Mouse (Mus musculus): ENCODE measurements around the gene Snx14.
"Not testable (repeated sequence)": the region's sequence is repeated elsewhere in the genome, so short reads cannot be mapped to it uniquely, and the experiment has no call there.

DNA sequence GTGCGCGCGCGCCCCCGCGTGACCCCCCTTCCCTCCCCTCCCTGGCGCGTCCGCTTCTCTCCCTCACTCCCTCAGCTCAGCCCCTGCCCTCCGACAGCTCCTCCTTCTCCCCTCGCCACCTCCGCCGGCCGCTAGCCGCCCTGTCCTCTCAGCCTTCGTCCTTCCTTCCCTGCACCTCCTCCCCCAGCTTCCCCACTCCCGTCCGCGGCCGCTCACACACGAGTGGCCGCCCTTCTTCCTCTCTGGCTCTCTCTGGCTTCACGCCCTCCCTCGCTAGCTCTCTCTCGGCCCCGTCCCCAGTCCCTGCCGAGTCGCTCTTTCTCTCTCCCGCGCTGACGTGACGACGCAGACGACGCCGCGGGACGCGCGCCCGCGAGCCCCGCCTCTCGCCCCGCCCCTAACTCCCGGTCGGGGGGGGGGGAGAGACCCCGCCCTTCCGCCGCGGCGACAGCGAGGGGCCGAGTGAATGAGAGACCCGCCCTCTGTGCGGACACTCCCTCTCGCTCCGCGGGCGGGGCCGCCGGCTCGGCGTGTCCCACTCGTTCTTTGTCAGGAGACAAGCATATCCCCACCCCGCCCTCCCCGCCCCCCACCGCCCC is 43.6 kb upstream of the Snx14 start, which contains the start of gene Syncrip:
- not testable (repeated sequence) for TF ChIP-seq CTCF (conservative IDR thresholded peaks at IDR 0.05; ENCODE audit: low read length); NANOG (IDR thresholded peaks at IDR 0.05; ENCODE audit: borderline replicate concordance, low read length)

Data from E14TG2a.4 (cell line).